Mouse (Mus musculus) midbrain, embryonic 16.5 days (tissue): ENCODE results near the gene 1700001L19Rik. TPM values are rescaled to one million over a fixed set of nuclear protein-coding genes. Genes with fewer than 3 reads are reported as not detected.

Source experiments
- polyA plus RNA-seq: library from polyadenylated mRNA; unstranded; fragments of >200 nt; fragmentation: Nextera tagmentation; extraction: Ambion mirVana; gene quantifications from 2 replicates; pipeline ENCODE4 v1.2.1, GENCODE M21; 2015

Gene 1700001L19Rik
- polyA plus RNA-seq, 1 experiment from 2014 or later = 21.8 TPM

Other genes starting within 250 kb of the 1700001L19Rik start
- gene Mtrr, start 15.3 kb upstream of the 1700001L19Rik start, polyA plus RNA-seq = 13.3 and 14.3 TPM in 2 replicates
- gene Fastkd3, start 15.2 kb upstream of the 1700001L19Rik start, polyA plus RNA-seq = 21.3 and 24.6 TPM in 2 replicates